Mouse (Mus musculus) brain, embryonic 14.5 days (tissue): ENCODE data around the gene Gja3.

Source experiments
- CTCF ChIP-seq: fragments of 200-500 bp; IDR thresholded peaks from 2 replicates; pipeline ENCODE4 v1.5.1; 2012; ENCODE audit warnings: inconsistent platforms, mild to moderate bottlenecking, moderate library complexity, borderline replicate concordance; ENCODE audit not compliant: insufficient read depth, insufficient read length; ENCODE audit errors: extremely low read depth
- POLR2A ChIP-seq: fragments of 200-500 bp; IDR thresholded peaks from 2 replicates; pipeline ENCODE4 v1.6.1; 2012; ENCODE audit warnings: mild to moderate bottlenecking, inconsistent platforms, borderline replicate concordance; ENCODE audit not compliant: poor library complexity, insufficient read depth, insufficient read length, severe bottlenecking; ENCODE audit errors: extremely low read depth

DNA sequence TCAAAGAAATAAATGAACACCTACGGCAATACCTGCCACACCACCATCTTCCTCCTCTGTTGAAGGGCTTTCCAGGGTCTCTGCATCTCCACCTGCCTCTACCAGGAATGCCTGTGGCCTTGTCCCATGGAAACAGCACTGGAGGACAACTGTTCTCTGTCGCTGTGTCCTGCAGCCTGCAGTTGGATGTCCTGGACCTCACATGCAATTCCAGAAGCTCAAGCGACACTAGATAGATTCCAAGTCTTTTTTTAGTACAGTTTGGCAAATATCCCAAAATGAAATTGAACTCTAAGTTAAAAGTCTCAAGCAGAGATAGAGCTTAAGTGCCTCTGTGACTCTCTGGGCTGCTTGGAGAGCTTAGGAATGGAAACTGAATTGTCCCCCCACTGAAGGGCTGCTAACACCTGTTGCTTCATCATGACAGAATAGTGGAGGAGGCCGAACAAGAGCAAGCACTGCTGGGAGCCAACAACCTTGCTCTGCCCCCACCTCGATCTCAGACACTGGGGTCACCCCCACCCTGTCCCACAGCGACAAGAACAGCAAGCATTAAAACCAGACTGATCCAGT lies 22.9 kb downstream of the Gja3 start:
- TF ChIP-seq POLR2A (no peak), CTCF (no peak)
